Mouse (Mus musculus) erythroblast, embryonic 14.5 days (primary cell): ENCODE data around the gene Agfg2. TPM values are rescaled to one million over a fixed set of nuclear protein-coding genes. Genes with fewer than 3 reads are reported as not detected.
"Not testable (repeated sequence)": the region's sequence is repeated elsewhere in the genome, so short reads cannot be mapped to it uniquely, and the experiment has no call there.

ENCODE experiments used
- H3K27me3 ChIP-seq: 2 replicates; pipeline ENCODE4 v1.6.1; 2012; ENCODE audit warnings: inconsistent platforms; ENCODE audit not compliant: control insufficient read depth
- H3K36me3 ChIP-seq: 2 replicates; pipeline ENCODE4 v1.6.1; 2012; ENCODE audit warnings: mild to moderate bottlenecking, inconsistent platforms; ENCODE audit not compliant: control insufficient read depth
- H3K4me1 ChIP-seq: 2 replicates; pipeline ENCODE4 v1.6.1; 2012; ENCODE audit warnings: inconsistent platforms; ENCODE audit not compliant: control insufficient read depth
- H3K4me3 ChIP-seq: replicated peaks from 2 replicates; pipeline ENCODE3; 2012; ENCODE audit warnings: moderate library complexity, mild to moderate bottlenecking, inconsistent platforms
- H3K9me3 ChIP-seq: 2 replicates; pipeline ENCODE4 v1.6.1; 2012; ENCODE audit warnings: low read length, inconsistent platforms, mixed read lengths; ENCODE audit not compliant: control insufficient read depth
- GATA1 ChIP-seq: IDR thresholded peaks from 2 replicates; pipeline ENCODE4 v1.6.1; 2012; ENCODE audit warnings: low read length, inconsistent platforms, mixed read lengths
- TAL1 ChIP-seq: IDR thresholded peaks from 3 replicates; pipeline ENCODE4 v1.6.1; 2012; ENCODE audit warnings: low read length, inconsistent platforms, mixed read lengths
- polyA plus RNA-seq: library from polyadenylated mRNA; stranded (reverse); fragments of >175 nt; gene quantifications from 2 replicates; pipeline ENCODE4 v1.2.3, GENCODE M21; 2012

The Agfg2 gene
- 17.1 and 20.4 TPM in 2 replicates for polyA plus RNA-seq

DNA sequence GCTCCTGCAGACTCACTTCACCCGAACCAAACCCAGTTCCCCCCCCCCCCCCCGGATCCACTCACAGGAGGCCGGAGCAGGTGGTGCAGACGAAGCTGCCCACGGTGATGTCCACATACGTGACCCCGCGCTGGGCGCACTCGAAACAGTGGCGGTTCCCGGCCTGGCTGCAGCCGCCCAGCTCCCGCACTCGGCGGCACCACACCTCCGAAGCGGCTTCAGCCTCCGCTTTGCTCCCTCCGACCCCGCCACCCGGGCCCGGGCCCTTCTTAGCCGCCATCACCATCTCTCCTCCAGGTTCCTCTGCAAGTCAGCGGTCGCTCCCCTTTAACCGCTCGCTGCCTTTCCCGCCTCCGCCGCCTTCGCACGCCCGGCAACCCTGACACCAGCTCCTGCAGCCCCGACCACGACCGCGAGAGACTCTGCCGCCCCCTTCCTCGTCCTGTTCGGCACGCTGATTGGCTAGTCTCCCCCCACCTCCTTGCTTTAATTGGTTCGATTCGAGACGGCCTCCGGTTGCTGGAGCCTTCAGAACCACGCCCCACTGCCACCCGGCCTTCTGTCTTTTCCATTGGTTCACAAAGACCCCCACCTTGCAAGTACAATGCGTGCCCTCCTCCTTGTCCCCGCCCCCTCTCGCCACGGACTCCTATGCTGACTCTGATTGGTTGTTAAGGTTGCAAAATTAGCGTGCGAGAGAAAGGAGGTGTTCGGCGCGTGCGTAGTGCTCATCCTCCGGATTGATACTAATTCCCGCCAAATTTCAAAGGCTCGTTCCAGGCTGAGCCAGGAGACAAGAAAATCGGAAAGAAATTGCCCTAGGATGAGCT is at the start of gene Agfg2:
Gene Agfg2 (minus strand): TSS at position 433 of the 830 bp plus-strand sequence.
- H3K4me3 ChIP-seq: peak within 1 kb of the TSS; percentile 73
- peaks cover 40% of the 10 kb centered on the region for H3K36me3 ChIP-seq
- no peaks in the 10 kb centered on the region for H3K27me3 ChIP-seq
- H3K9me3 ChIP-seq: no peaks in the 10 kb centered on the region
- peaks cover 86% of the 10 kb centered on the region for H3K4me1 ChIP-seq
- TF ChIP-seq TAL1 (no peak), GATA1 (no peak)

DNA sequence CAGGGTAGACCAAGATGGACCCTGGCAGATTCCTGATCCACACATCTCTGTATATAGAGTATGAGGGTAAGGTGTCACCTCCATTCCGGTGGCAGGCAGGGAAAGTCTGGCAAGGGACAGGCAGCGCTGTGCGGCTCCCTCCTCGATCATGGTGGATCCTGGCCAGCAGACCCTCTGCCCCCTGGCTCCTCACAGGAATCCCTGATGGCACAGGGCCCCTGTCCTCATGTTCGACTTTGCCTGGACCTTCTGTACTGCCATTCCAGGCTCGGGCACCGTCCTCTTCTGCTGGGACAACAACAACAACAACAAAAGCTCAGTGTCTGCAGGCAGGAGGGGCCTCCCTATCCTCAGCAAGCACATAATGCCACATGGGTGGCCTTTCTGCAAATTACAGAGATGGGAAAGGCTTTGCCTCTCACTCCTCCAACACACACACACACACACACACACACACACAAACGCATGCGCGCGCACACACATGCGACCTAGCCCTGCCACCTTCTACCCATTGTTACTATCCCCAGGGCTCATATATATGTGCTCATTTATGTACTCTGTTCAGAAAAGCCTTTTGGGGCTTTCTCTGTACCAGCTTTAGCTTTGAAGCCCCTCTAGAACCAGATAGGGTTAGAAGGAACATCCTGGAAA is 49.2 kb upstream of the Agfg2 start:
- Histone ChIP-seq H3K4me3 (no peak overlapping the region), H3K36me3 (peaks cover 6% of the 10 kb centered on the region; the same call in 1 of the 2 replicates)
- TF ChIP-seq TAL1 (no peak), GATA1 (no peak)

GRCm38 (mm10) chr5:137726767-137727166 is 42.2 kb upstream of the Agfg2 start:
- Histone ChIP-seq H3K4me3 (no peak overlapping the region), H3K27me3 (peaks cover 37% of the 10 kb centered on the region), H3K4me1 (peaks cover 2% of the 10 kb centered on the region), H3K9me3 (no peaks in the 10 kb centered on the region), H3K36me3 (no peaks in the 10 kb centered on the region)
- TF ChIP-seq GATA1 (no peak), TAL1 (no peak)

More for the DNA sequence above, 49.2 kb upstream of the Agfg2 start:
- Histone ChIP-seq H3K4me1 (peaks cover 31% of the 10 kb centered on the region), H3K9me3 (no peaks in the 10 kb centered on the region), H3K27me3 (peaks cover 25% of the 10 kb centered on the region)

DNA sequence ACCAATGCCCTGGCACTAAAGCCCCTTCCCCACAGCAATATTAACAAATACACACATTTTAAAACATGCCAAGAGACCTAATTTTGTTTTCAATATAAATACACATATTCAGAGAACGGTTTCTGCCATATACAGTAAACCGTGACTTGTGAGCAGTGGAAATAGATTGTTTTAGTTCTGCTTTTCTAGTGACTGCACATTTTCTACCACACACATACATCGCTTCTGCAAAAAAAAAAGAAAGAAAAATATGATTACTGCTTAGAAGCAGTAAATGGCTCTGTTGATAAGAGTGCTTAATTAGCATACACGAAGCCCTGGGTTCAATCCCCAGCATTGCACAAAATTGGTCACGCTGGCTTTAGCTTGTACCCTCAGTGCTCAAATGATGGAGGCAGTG is 39.3 kb upstream of the Agfg2 start:
- TF ChIP-seq TAL1 (no peak), GATA1 (no peak)
- Histone ChIP-seq H3K36me3 (no peaks in the 10 kb centered on the region), H3K4me3 (no peak overlapping the region), H3K9me3 (no peaks in the 10 kb centered on the region), H3K27me3 (peaks cover 27% of the 10 kb centered on the region), H3K4me1 (peaks cover 25% of the 10 kb centered on the region)

DNA sequence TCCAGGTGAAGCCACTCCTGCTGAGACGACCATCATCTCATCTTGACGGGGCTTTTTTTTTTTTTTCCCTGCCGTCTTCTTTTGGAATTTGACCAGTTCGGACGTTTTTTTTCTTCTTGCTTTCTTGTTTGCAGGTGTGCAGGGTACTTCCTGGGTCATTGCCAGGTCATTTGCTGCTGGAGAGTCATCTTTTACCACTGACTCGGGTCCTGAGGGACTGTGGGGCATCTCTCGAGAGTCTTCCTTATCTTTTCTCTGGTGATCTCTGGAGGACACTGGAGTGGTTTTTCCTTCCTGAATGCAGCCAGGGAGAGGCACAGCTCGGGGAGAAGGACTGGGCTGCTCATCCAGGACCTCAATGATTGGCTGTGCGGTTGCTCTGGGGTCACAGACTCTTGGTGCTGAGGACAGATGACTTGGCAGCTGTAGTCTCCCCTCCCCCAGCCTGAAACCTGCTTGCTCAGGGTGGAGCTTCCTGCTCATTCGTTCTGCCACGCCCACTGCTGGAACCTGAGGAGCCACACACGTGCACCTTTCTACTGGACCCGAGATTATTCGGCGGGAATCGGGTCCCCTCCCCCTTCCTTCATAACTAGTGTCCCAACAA is 36.1 kb upstream of the Agfg2 start:
- Histone ChIP-seq H3K27me3 (peaks cover 31% of the 10 kb centered on the region), H3K4me3 (peak overlapping the region; percentile 29), H3K4me1 (peaks cover 38% of the 10 kb centered on the region)
- not testable (repeated sequence) for H3K9me3 ChIP-seq, H3K36me3 ChIP-seq

DNA sequence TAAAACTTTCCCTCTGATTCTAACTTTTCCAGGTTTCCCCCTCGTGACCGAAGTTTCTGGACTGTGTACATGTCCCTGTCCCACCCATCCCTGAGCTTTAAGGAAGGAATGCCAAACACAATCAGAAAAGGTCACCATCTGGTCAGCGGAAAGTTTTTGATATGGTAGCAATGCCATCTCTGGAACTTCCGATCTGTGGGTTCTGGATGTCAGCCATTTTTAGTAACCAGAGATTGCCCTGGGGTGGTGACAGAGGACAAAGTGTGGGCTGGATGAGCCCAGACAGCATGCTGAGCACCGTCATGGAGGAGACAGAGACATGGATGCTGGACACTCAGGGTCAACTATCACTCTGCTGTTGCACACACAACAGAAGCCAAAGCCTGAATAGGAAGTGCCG is 34.6 kb upstream of the Agfg2 start:
- H3K27me3 ChIP-seq: peaks cover 27% of the 10 kb centered on the region
- no peaks in the 10 kb centered on the region for H3K36me3 ChIP-seq
- TF ChIP-seq GATA1: no peak
- no peak for TF ChIP-seq TAL1
- no peaks in the 10 kb centered on the region for H3K9me3 ChIP-seq
- no peak overlapping the region for H3K4me3 ChIP-seq
- H3K4me1 ChIP-seq: peaks cover 38% of the 10 kb centered on the region

GRCm38 (mm10) chr5:137718020-137718790 is 33.7 kb upstream of the Agfg2 start:
- Histone ChIP-seq H3K9me3 (no peaks in the 10 kb centered on the region), H3K4me1 (peaks cover 38% of the 10 kb centered on the region), H3K27me3 (peaks cover 20% of the 10 kb centered on the region), H3K4me3 (no peak overlapping the region), H3K36me3 (no peaks in the 10 kb centered on the region)
- TF ChIP-seq TAL1 (no peak), GATA1 (no peak)

DNA sequence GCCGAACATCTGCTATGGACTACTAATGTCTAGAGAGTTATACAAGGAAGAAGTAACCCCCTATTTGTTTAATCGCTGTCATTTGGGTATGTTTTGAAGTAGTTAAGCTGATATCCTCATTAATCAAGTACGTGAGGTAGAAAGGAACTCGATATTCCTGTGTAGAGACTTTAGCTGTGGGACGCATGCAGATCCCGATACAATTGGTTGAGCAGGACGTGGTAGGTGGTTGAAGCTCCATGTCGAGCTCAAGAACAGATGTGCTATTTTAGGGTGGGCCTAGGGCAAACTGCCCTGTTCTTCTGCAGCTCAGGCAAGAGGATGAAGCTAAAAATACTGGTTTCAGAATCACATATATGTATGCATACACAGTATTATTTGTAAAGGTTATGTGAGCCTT is 31.2 kb upstream of the Agfg2 start:
- H3K36me3 ChIP-seq: no peaks in the 10 kb centered on the region
- H3K27me3 ChIP-seq: peaks cover 4% of the 10 kb centered on the region; the same call in 1 of the 2 replicates
- peaks cover 29% of the 10 kb centered on the region for H3K4me1 ChIP-seq
- H3K9me3 ChIP-seq: no peaks in the 10 kb centered on the region
- H3K4me3 ChIP-seq: no peak overlapping the region
- no peak for TF ChIP-seq GATA1
- no peak for TF ChIP-seq TAL1

DNA sequence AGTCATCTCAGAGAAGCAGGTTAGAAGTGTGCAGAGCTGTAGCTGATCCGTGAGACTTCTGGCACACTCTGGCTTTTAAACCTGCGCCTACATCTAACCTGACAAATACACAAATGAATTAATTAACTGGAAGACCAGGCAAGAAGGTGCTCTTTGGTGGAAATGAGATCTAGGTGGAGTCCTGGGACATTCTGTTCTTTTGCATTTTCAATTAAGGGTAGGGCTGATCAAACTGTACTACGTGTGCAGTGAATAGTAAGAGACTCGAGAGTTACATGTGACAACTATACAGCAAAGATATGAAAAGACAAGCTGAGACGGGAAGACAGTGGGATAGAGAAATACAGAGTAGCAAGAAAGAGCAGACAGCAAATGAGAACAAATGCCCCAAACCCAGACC is 28.9 kb upstream of the Agfg2 start:
- Histone ChIP-seq H3K36me3 (no peaks in the 10 kb centered on the region), H3K4me3 (no peak overlapping the region), H3K4me1 (peaks cover 10% of the 10 kb centered on the region), H3K9me3 (no peaks in the 10 kb centered on the region), H3K27me3 (peaks cover 4% of the 10 kb centered on the region; the same call in 1 of the 2 replicates)
- TF ChIP-seq TAL1 (no peak), GATA1 (no peak)
